Mouse (Mus musculus): ENCODE data around the gene Tnxb.

Tnxb gene

GRCm38 (mm10) chr17:34659181-34659896 lies 11.0 kb upstream of the Tnxb start:
- no peak for DNase-seq (ENCODE audit: low spot score in 2 of 2)

GRCm38 (mm10) chr17:34659897-34660214 lies 10.5 kb upstream of the Tnxb start:
- DNase-seq (ENCODE audit: low spot score in 2 of 2), result no peak

- no peak for DNase-seq (ENCODE audit: low spot score in 2 of 2)
Measured at GRCm38 (mm10) chr17:34660259-34660820, 10.0 kb upstream of the Tnxb start.

- peak in 1 of 2 experiments; percentile 64 for DNase-seq (ENCODE audit: low spot score in 2 of 2)
Measured at GRCm38 (mm10) chr17:34661121-34661591, 9.2 kb upstream of the Tnxb start.

GRCm38 (mm10) chr17:34662468-34662867 lies 7.9 kb upstream of the Tnxb start:
- no peak for DNase-seq (ENCODE audit: low spot score in 2 of 2)

- DNase-seq (ENCODE audit: low spot score in 2 of 2), result no peak
Measured at GRCm38 (mm10) chr17:34662978-34663377, 7.4 kb upstream of the Tnxb start.

GRCm38 (mm10) chr17:34663558-34663957 lies 6.8 kb upstream of the Tnxb start:
- no peak for DNase-seq (ENCODE audit: low spot score in 2 of 2)

- DNase-seq (ENCODE audit: low spot score in 2 of 2), result no peak
Measured at GRCm38 (mm10) chr17:34664472-34664871, 5.9 kb upstream of the Tnxb start.

- no peak for DNase-seq (ENCODE audit: low spot score in 2 of 2)
Measured at GRCm38 (mm10) chr17:34671151-34672066, 1.1 kb downstream of the Tnxb start.

- DNase-seq (ENCODE audit: low spot score in 2 of 2), result no peak
Measured at GRCm38 (mm10) chr17:34672246-34672792, 2.0 kb downstream of the Tnxb start.

- no peak for DNase-seq (ENCODE audit: low spot score in 2 of 2)
Measured at GRCm38 (mm10) chr17:34673139-34673538, 2.8 kb downstream of the Tnxb start.

- DNase-seq (ENCODE audit: low spot score in 2 of 2), result no peak
Measured at GRCm38 (mm10) chr17:34674524-34675204, 4.3 kb downstream of the Tnxb start.

- no peak for DNase-seq (ENCODE audit: low spot score in 2 of 2)
Measured at GRCm38 (mm10) chr17:34675205-34676092, 5.1 kb downstream of the Tnxb start.

GRCm38 (mm10) chr17:34676093-34676460 lies 5.7 kb downstream of the Tnxb start:
- DNase-seq (ENCODE audit: low spot score in 2 of 2), result no peak

- no peak for DNase-seq (ENCODE audit: low spot score in 2 of 2)
Measured at GRCm38 (mm10) chr17:34676671-34677070, 6.3 kb downstream of the Tnxb start.

GRCm38 (mm10) chr17:34680191-34680590 lies 9.9 kb downstream of the Tnxb start:
- no peak for DNase-seq (ENCODE audit: low spot score in 2 of 2)

GRCm38 (mm10) chr17:34680621-34681020 lies 10.3 kb downstream of the Tnxb start:
- no peak for DNase-seq (ENCODE audit: low spot score in 2 of 2)

- DNase-seq (ENCODE audit: low spot score in 2 of 2), result no peak
Measured at GRCm38 (mm10) chr17:34681132-34681571, 10.8 kb downstream of the Tnxb start.

- DNase-seq (ENCODE audit: low spot score in 2 of 2), result no peak
Measured at GRCm38 (mm10) chr17:34681881-34682536, 11.7 kb downstream of the Tnxb start.

- no peak for DNase-seq (ENCODE audit: low spot score in 2 of 2)
Measured at GRCm38 (mm10) chr17:34683179-34683578, 12.8 kb downstream of the Tnxb start.
